Mouse (Mus musculus) kidney, adult 2 months (tissue): ENCODE measurements at regions not wholly inside any gene's neighbourhood (a gene's known extent, or its start where the extent isn't known, plus 50 kb on each side); places are given as distances from the start of the nearest gene placed in this dataset.

Source experiments
- CTCF ChIP-seq: fragments of 200-500 bp; conservative IDR thresholded peaks from 2 replicates; pipeline ENCODE4 v1.5.1; 2011; ENCODE audit warnings: low read depth, mild to moderate bottlenecking, control low read depth, low read length, moderate library complexity, mixed read lengths; ENCODE audit not compliant: insufficient read depth, insufficient read length
- POLR2A ChIP-seq: fragments of 200-500 bp; IDR thresholded peaks from one replicate; pipeline ENCODE4 v1.6.1; 2011; ENCODE audit warnings: low read depth, low read length, control low read depth

GRCm38 (mm10) chr6:111625501-111625900, 648.1 kb upstream of the Lmcd1 start:
- TF ChIP-seq POLR2A: no peak
- TF ChIP-seq CTCF: no peak
